Mouse (Mus musculus): Measurements from ENCODE around the gene Trim61. TPM values are rescaled to one million over a fixed set of nuclear protein-coding genes. Genes with fewer than 3 reads are reported as not detected.
"Not testable (repeated sequence)": the region's sequence is repeated elsewhere in the genome, so short reads cannot be mapped to it uniquely, and the experiment has no call there.

Trim61 gene
- polyA plus RNA-seq, 1 experiment from 2014 or later = 0.07 TPM

- H3K36me3 ChIP-seq (replicated peaks) = no peaks in the 10 kb centered on the region
- no peak for DNase-seq (ENCODE audit: extremely low spot score, low spot score)
- whole genome bisulfite sequencing = 62% methylated on average over 2 of the region's 2 CpGs
- peaks cover 4% of the 10 kb centered on the region; the same call in 1 of the 2 replicates for H3K27me3 ChIP-seq (ENCODE audit: poor library complexity, severe bottlenecking)
- peak overlapping the region; percentile 40; the same call in 1 of the 2 replicates for H3K27ac ChIP-seq
- H3K4me1 ChIP-seq = peaks cover 46% of the 10 kb centered on the region
- no peaks in the 10 kb centered on the region for H3K9me3 ChIP-seq
- H3K4me3 ChIP-seq = no peak overlapping the region
Measured at GRCm38 (mm10) chr8:65034136-65034535, 15.8 kb upstream of the Trim61 start.

DNA sequence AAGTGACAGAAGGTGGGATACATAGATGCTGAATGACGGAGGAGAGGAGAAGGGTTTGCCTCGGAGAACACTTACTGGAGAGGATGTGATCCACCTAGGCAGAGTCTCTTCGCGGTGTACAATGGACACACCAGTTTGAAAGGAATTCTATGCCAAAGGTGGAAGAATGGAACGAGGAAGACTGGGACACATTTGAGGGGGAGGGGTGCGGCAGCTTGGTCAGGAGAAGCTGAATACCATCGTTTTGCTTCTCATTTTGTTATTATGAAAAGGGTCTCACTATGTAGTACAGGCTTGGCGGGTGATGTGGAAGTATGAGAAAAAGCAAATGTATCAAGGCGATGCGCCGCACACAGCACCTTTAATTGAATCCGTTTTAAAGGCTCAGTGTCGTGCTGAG, 14.7 kb upstream of the Trim61 start:
- no peak overlapping the region for H3K4me3 ChIP-seq
- H3K9me3 ChIP-seq = no peaks in the 10 kb centered on the region
- WGBS = 85% methylated on average over 13 of the region's 13 CpGs
- DNase-seq (ENCODE audit: extremely low spot score, low spot score) = no peak
- H3K36me3 ChIP-seq (replicated peaks) = no peaks in the 10 kb centered on the region
- peaks cover 46% of the 10 kb centered on the region for H3K4me1 ChIP-seq
- H3K27ac ChIP-seq = no peak overlapping the region
- H3K27me3 ChIP-seq (ENCODE audit: poor library complexity, severe bottlenecking) = peaks cover 4% of the 10 kb centered on the region; the same call in 1 of the 2 replicates

- Histone ChIP-seq H3K36me3 (replicated peaks) (no peaks in the 10 kb centered on the region), H3K4me1 (peaks cover 41% of the 10 kb centered on the region), H3K9me3 (no peaks in the 10 kb centered on the region), H3K27ac (no peak overlapping the region), H3K27me3 (ENCODE audit: poor library complexity, severe bottlenecking) (peaks cover 4% of the 10 kb centered on the region; the same call in 1 of the 2 replicates), H3K4me3 (no peak overlapping the region)
- WGBS = 88% methylated on average over 1 of the region's 1 CpGs
- no peak for DNase-seq (ENCODE audit: extremely low spot score, low spot score)
Measured at GRCm38 (mm10) chr8:65032107-65032506, 13.8 kb upstream of the Trim61 start.

GRCm38 (mm10) chr8:65030735-65031485, 12.6 kb upstream of the Trim61 start:
- WGBS = 85% methylated on average over 4 of the region's 4 CpGs
- no peak overlapping the region for H3K4me3 ChIP-seq
- H3K36me3 ChIP-seq (replicated peaks) = no peaks in the 10 kb centered on the region
- H3K4me1 ChIP-seq = peaks cover 29% of the 10 kb centered on the region
- DNase-seq (ENCODE audit: extremely low spot score, low spot score) = no peak
- no peaks in the 10 kb centered on the region for H3K9me3 ChIP-seq
- H3K27me3 ChIP-seq (ENCODE audit: poor library complexity, severe bottlenecking) = no peaks in the 10 kb centered on the region; the same call in 1 of the 2 replicates
- no peak overlapping the region for H3K27ac ChIP-seq

DNA sequence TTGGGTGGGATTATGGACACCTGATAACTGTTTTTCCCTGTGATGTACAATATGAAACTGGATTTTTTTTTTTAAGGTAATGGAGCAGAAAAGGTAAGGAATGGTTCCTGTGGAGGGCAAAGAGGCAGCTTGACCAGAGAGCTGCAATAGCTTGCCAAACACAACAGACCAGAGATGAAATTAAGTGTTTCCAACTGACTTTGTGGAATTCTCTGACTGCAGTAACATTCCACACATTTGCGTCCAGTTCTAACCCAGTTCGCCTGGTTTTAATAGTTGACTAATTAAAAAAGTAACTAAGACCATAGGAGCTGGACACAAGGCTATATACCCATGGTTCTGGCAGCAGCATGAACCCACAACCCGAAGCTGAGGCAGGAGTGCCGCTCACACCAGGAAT, 11.5 kb upstream of the Trim61 start:
- WGBS = 78% methylated on average over 4 of the region's 4 CpGs
- Histone ChIP-seq H3K36me3 (replicated peaks) (no peaks in the 10 kb centered on the region), H3K9me3 (no peaks in the 10 kb centered on the region), H3K27ac (no peak overlapping the region), H3K4me3 (no peak overlapping the region), H3K4me1 (peaks cover 18% of the 10 kb centered on the region), H3K27me3 (ENCODE audit: poor library complexity, severe bottlenecking) (no peaks in the 10 kb centered on the region; the same call in 1 of the 2 replicates)
- no peak for DNase-seq (ENCODE audit: extremely low spot score, low spot score)

DNA sequence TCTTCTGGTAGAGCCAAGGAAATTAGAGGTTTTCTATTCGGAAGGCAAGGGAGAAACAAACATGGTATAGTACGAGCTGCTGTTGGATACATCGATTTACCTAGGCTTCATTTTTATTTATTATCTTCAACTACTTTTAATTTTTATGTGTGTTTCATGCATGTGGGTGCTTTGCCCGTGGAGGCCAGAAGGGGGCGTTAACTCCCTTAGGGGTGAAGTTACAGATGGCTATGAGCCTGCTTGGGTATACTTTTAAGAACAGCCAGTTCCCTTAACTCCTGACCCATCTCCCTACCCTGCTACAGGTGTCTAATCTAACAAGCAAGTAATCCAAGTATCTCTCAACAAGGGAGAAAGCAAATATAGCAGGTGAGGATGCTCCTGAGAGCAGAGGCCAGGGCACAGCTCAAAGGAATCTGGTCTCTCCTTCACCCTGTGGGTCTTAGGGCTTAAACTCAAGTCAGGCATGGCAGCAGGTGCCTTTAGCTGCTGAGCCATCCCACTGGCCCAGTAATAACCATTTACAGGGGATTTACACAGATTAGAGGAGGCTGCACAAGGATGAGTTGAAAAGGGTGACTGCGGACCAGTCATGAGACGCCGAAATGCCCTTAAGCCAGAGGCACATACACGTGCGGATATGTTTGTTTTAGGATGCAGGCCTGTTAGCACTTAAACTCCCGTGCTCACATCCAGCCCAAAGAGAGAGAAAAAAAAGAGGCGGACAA, 10.8 kb upstream of the Trim61 start:
- H3K9me3 ChIP-seq = no peaks in the 10 kb centered on the region
- H3K27ac ChIP-seq = no peak overlapping the region
- no peaks in the 10 kb centered on the region for H3K36me3 ChIP-seq (replicated peaks)
- H3K4me1 ChIP-seq = peaks cover 11% of the 10 kb centered on the region
- 77% methylated on average over 12 of the region's 12 CpGs for WGBS
- H3K27me3 ChIP-seq (ENCODE audit: poor library complexity, severe bottlenecking) = no peaks in the 10 kb centered on the region
- H3K4me3 ChIP-seq = no peak overlapping the region
- no peak for DNase-seq (ENCODE audit: extremely low spot score, low spot score)

DNA sequence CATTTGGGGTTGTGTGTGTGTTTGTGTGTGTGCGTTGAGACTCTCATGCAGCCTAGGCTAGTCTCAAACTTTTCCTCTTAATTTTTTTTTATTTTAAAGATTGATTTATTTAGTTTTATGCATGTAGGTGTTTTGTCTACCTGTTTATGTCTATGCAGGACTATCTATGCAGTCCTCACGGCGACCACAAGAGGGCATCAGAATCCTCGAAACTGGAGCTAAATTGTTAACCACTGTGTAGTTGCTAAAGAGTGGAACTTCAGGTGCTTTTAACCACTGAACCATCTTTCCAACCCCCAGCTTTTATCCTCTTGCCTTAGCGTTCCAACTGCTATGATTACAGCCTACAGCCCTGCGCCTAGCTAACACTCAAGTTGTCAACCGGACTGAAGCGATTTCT, 4.2 kb upstream of the Trim61 start:
- Histone ChIP-seq H3K36me3 (replicated peaks) (no peaks in the 10 kb centered on the region), H3K27me3 (ENCODE audit: poor library complexity, severe bottlenecking) (no peaks in the 10 kb centered on the region), H3K27ac (no peak overlapping the region), H3K4me1 (no peaks in the 10 kb centered on the region), H3K9me3 (peaks cover under 1% of the 10 kb centered on the region; the same call in 1 of the 2 replicates), H3K4me3 (no peak overlapping the region)
- DNase-seq (ENCODE audit: extremely low spot score, low spot score) = peak; percentile 53
- WGBS = 47% methylated on average over 8 of the region's 8 CpGs

DNA sequence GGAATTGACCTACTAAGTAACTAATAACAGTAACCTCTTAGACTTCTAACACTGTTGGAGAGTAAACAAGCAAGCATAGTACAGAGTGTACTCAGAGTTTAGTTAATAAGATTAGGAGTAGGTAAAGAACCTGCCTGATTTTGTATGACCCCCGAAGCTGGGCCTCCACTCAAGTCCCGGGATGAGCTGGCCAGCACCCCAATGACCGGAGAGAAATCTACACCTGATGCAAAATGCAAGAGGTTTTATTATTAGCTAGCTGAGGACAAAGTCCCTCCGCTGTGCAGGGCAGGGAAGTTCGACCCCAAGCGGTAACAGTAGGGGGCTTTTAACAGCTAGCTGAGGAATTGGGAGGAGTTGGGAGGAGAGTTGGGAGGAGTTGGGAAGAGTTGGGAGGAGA, 10.7 kb downstream of the Trim61 start:
- H3K4me1 ChIP-seq; H3K9me3 ChIP-seq; H3K27me3 ChIP-seq (ENCODE audit: poor library complexity, severe bottlenecking); H3K36me3 ChIP-seq (replicated peaks); H3K4me3 ChIP-seq; H3K27ac ChIP-seq; DNase-seq (ENCODE audit: extremely low spot score, low spot score): not testable (repeated sequence)
- 85% methylated on average over 6 of the region's 6 CpGs for WGBS

DNA sequence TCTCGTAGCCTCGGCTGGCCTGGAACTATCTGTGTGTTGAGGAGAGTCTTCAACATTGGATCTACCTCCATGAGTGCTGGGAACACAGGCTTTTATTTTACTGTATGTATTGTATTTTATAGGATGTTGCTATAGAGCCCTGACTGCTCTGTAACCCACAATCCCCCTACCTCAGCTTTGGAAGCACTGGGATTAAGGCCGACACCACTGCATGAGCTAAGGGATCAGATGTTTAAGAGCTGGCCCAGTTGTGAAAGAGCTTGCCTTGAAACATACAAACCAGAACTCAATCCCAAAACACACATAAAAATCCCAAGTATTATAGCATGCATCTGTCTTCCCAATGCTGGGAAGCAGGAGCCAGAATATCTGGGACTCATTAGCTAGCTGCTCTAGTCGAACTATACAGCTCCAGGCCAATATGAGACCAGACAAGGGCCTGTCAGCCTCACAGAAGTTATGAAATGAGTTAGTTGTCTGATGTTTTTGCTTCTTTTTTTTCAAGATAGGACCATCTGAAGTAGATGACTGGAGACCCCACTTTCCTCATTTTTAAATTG, 19.4 kb downstream of the Trim61 start:
- Histone ChIP-seq H3K27ac (no peak overlapping the region), H3K27me3 (ENCODE audit: poor library complexity, severe bottlenecking) (no peaks in the 10 kb centered on the region), H3K9me3 (no peaks in the 10 kb centered on the region), H3K4me1 (no peaks in the 10 kb centered on the region), H3K4me3 (no peak overlapping the region), H3K36me3 (replicated peaks) (no peaks in the 10 kb centered on the region)
- WGBS = 86% methylated on average over 4 of the region's 4 CpGs
- DNase-seq (ENCODE audit: extremely low spot score, low spot score) = no peak

DNA sequence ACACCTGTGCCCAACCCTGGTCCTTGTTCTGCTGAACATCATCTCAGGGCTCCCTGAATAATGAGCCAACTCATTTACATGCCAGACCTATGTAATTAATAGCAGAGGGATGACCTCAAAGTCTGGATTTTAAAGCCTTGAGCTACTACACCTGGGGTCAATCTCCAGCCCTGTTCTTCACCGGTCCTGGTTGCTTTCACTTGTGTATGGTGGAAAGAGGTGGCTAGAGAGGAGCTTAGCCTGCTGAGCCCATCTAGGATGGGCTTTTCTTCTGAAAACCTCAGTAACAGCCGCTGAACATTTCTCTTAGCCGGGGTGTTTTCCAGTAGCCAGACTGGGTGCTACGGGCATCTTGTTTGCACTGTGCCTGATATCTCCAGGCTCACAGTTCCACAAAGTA, 30.6 kb downstream of the Trim61 start, which contains the start of gene Trim75:
TSS of gene Trim75 (minus strand) at position 101 of the 400 bp plus-strand sequence.
- 93% methylated on average over 4 of the region's 4 CpGs for WGBS
- no peaks in the 10 kb centered on the region for H3K9me3 ChIP-seq

GRCm38 (mm10) chr8:64983150-64983897, 35.0 kb downstream of the Trim61 start:
- no peak overlapping the region for H3K4me3 ChIP-seq
- H3K4me1 ChIP-seq = peaks cover 5% of the 10 kb centered on the region
- H3K9me3 ChIP-seq = no peaks in the 10 kb centered on the region
- no peaks in the 10 kb centered on the region for H3K27me3 ChIP-seq (ENCODE audit: poor library complexity, severe bottlenecking)
- H3K36me3 ChIP-seq (replicated peaks) = no peaks in the 10 kb centered on the region
- WGBS = 82% methylated on average over 20 of the region's 20 CpGs
- H3K27ac ChIP-seq = 0 out of 2 replicates have a peak overlapping the region, but pooled peaks have one; percentile 5
- DNase-seq (ENCODE audit: extremely low spot score, low spot score) = no peak

More for the DNA sequence above, 30.6 kb downstream of the Trim61 start, which contains the start of gene Trim75:
- Histone ChIP-seq H3K4me1 (peaks cover 5% of the 10 kb centered on the region), H3K36me3 (replicated peaks) (no peaks in the 10 kb centered on the region), H3K4me3 (no peak within 1 kb of the TSS), H3K27me3 (ENCODE audit: poor library complexity, severe bottlenecking) (no peaks in the 10 kb centered on the region), H3K27ac (no peak within 1 kb of the TSS)
- DNase-seq (ENCODE audit: extremely low spot score, low spot score) = no peak

Data from forebrain, embryonic 10.5 days (tissue).